Mouse (Mus musculus): ENCODE results near the gene Bcat2. TPM values are rescaled to one million over a fixed set of nuclear protein-coding genes. Genes with fewer than 3 reads are reported as not detected.

Gene Bcat2
- total RNA-seq, 1 experiment from 2014 or later, result 39.0 TPM

- ATAC-seq (replicated peaks; ENCODE audit: low read depth, poor library complexity, severe bottlenecking), result no peak
These were observed 20.1 kb upstream of the Bcat2 start for GRCm38 (mm10) chr7:45549641-45550436.

DNA sequence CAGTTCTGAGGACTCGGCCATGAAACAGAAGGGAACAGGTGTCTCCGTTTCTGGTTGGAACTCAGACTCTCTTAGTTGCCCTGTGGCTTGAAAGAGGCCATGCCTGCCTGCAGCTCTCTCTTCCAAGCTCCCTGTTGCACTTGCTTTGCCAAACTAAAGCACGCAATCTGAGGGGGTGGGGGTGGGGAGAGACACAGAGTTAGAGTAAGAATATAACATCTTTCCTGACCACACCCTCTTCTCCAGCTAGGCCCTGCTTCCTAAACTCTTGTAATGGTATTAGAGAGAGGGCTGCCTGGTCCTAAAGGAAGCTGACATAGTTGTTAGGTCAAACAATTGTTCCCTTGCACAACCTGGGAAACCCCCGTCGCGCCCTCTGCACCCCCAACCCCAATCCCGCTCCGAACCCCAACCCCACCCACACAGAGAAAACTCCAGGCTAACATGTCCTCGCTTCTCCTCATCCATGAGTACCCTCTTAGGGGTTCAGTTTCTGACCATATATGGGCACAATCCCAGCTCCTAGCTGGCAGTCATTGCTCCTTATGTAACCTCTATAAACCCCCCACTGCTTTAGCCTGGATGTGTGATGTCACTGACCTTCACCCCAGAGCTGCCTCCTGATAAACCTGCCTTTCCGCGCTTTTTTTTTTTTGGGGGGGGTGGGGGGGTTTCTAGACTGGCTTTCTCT is 19.0 kb upstream of the Bcat2 start:
- ATAC-seq (replicated peaks; ENCODE audit: low read depth, poor library complexity, severe bottlenecking), result no peak

DNA sequence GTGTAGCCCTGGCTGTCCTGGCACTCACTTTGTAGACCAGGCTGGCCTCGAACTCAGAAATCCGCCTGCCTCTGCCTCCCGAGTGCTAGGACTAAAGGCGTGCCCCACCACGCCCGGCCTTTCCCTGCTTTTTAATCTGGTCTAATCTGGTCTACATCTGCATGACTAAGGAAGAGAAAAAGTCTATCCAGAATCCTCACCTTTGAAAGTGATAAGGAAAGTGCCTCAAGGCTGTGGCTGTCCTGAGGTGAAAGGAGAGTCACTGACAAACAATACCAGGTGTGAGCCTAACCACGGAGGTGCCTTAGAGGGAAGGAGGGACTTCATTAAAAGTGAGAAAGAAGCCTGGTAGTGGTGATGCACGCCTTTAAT is 18.5 kb upstream of the Bcat2 start:
- ATAC-seq (replicated peaks; ENCODE audit: low read depth, poor library complexity, severe bottlenecking), result no peak

DNA sequence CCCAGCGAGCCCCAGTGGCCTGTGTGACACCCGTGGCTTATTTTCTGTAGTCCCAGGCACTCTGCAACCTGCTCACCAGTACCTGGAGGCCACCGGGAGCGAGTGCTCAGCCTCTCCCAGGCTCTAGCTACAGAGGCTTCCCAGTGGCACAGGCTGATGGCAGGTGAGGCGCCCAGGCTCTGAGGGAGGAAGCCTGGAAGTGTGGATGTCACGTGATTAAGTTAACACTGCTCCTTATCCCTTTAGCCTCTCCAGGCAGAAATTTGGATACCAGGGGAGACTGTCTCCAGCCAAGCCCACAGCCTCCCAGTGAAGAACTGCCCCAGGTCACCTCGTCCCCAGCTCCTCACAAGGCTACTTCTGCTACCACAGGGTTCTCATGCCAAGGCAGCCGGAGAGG is 16.4 kb upstream of the Bcat2 start:
- ATAC-seq (replicated peaks; ENCODE audit: low read depth, poor library complexity, severe bottlenecking), result no peak

- no peak for ATAC-seq (replicated peaks; ENCODE audit: low read depth, poor library complexity, severe bottlenecking)
These were observed 16.0 kb upstream of the Bcat2 start for GRCm38 (mm10) chr7:45553990-45554389.

GRCm38 (mm10) chr7:45554744-45555143 is 15.2 kb upstream of the Bcat2 start, which contains the start of gene Hsd17b14:
Hsd17b14 (plus strand) TSS chr7:45554893.
- ATAC-seq (replicated peaks; ENCODE audit: low read depth, poor library complexity, severe bottlenecking), result no peak

GRCm38 (mm10) chr7:45555787-45556186 is 14.2 kb upstream of the Bcat2 start:
- ATAC-seq (replicated peaks; ENCODE audit: low read depth, poor library complexity, severe bottlenecking), result peak; percentile 93

DNA sequence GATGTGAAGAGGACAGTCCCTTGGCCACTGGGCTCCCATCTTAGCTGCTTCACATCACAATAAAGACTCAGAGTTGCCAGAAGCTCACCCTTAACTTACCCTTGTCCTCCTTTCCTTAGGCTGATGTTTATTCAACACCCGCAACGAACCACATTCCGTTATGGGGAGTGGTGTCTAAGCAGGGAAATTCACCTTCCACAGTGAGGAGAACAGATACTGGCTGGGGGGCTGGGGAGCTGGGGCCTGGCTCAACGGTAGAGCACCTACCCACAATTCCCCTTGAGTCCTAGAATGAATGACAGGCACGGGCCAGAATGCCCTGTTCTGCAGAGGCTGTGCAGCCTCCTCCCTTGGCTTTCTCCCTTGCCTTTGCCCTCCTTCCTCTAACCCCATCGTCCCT is 11.0 kb upstream of the Bcat2 start:
- no peak for ATAC-seq (replicated peaks; ENCODE audit: low read depth, poor library complexity, severe bottlenecking)

DNA sequence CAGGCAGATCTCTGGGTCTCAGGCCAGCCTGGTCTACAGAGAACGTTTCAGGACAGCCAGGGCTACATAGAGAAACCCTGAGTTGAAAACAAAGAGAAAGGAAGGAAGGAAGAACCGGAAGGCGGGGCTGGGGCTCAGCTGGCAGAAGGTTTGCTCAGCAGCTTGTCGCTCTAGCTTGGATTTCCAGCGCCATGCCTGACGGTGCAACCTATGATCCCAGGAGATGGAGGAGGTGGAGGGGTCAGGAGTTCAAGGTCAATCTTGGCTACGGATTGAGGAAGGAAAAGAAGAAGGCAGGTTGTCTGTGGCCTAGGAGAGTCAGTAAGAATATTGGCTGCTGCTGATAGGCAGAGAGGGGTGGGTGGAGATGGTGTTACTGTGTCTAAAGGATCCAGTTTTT is 9.7 kb upstream of the Bcat2 start:
- ATAC-seq (replicated peaks; ENCODE audit: low read depth, poor library complexity, severe bottlenecking), result no peak

- peak; percentile 80 for ATAC-seq (replicated peaks; ENCODE audit: low read depth, poor library complexity, severe bottlenecking)
These were observed 8.9 kb upstream of the Bcat2 start for GRCm38 (mm10) chr7:45560843-45561623.

- peak; percentile 33 for ATAC-seq (replicated peaks; ENCODE audit: low read depth, poor library complexity, severe bottlenecking)
These were observed 8.1 kb upstream of the Bcat2 start for GRCm38 (mm10) chr7:45561624-45562520.

- ATAC-seq (replicated peaks; ENCODE audit: low read depth, poor library complexity, severe bottlenecking), result no peak
These were observed 5.1 kb upstream of the Bcat2 start for GRCm38 (mm10) chr7:45564811-45565210.

- ATAC-seq (replicated peaks; ENCODE audit: low read depth, poor library complexity, severe bottlenecking), result no peak
These were observed 4.5 kb upstream of the Bcat2 start for GRCm38 (mm10) chr7:45565446-45565845.

DNA sequence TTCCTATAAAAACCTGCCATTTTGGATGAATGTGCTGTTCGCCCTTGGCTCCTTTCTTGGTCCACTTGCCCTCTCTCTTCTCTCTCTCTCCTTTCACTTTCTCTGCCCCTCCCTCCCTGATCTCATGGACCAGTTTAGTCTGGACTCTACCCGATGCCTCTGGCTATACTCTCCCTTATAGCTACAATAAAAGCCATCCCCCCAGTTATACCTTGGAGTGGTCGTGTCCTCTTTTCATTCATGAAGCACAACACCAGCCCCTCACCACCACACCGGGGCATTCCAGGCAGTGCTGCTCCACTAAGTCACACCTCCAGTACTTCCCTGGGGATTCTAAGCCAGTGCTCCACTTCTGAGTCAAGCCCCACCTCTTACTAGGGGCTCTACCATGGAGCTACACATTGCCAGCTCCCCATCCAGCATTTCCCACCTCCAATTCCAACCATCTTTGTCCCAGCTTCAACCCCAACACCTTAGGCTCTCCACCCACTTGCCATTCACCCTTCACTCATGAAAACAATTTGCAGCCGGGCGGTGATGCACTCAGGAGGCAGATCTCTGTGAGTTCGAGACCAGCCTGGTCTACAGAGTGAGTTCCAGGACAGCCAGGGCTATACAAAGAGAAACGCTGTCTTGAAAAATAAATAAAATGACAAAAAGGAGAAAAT is 2.7 kb upstream of the Bcat2 start:
- ATAC-seq (replicated peaks; ENCODE audit: low read depth, poor library complexity, severe bottlenecking), result no peak

GRCm38 (mm10) chr7:45567780-45568516 is 2.0 kb upstream of the Bcat2 start:
- peak; percentile 83 for ATAC-seq (replicated peaks; ENCODE audit: low read depth, poor library complexity, severe bottlenecking)

GRCm38 (mm10) chr7:45568601-45569473 is 1.1 kb upstream of the Bcat2 start:
- peak; percentile 6; the same call in 1 of the 2 replicates for ATAC-seq (replicated peaks; ENCODE audit: low read depth, poor library complexity, severe bottlenecking)

DNA sequence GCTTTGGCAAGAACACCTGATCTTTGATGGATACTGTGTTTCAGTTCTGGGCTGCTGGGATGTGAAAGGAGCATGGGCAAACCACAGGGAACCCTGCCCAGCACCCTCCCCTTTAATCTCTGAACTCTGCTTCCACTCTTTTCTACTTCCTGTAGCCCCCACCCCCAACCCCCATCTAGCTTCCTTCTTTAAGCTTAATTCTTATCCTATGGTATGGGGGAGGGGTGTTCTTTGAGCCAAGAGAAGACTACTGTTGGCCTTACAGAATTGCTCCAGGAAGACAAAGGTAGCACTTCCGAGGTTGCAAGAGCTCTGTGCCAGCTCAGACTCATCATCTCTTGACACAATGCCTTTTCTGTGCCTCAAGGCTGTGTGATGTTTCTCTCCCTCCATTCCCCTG is 2.0 kb downstream of the Bcat2 start:
- ATAC-seq (replicated peaks; ENCODE audit: low read depth, poor library complexity, severe bottlenecking), result no peak

- no peak for ATAC-seq (replicated peaks; ENCODE audit: low read depth, poor library complexity, severe bottlenecking)
These were observed 4.0 kb downstream of the Bcat2 start for GRCm38 (mm10) chr7:45573954-45574353.

Data from common myeloid progenitor, adult 5-6 weeks (primary cell).